Mouse (Mus musculus) small intestine, adult 2 months (tissue): ENCODE results near the gene Utp20.

ENCODE experiments used
- CTCF ChIP-seq: fragments of 200-500 bp; IDR thresholded peaks from 2 replicates; pipeline ENCODE4 v1.5.1; 2012; ENCODE audit warnings: low read depth, mild to moderate bottlenecking, control low read depth, inconsistent platforms, low read length, moderate library complexity, mixed read lengths; ENCODE audit not compliant: insufficient replicate concordance, insufficient read length; ENCODE audit errors: extremely low read depth
- POLR2A ChIP-seq: fragments of 200-500 bp; IDR thresholded peaks from 2 replicates; pipeline ENCODE4 v1.6.1; 2012; ENCODE audit warnings: low read depth, mild to moderate bottlenecking, control low read depth, inconsistent platforms, low read length, moderate library complexity

GRCm38 (mm10) chr10:88848876-88849476 is 22.4 kb upstream of the Utp20 start:
- TF ChIP-seq CTCF = no peak
- no peak for TF ChIP-seq POLR2A
